Mouse (Mus musculus) megakaryocyte, embryonic 14.5 days (primary cell): ENCODE measurements around the gene Rab31. TPM values are rescaled to one million over a fixed set of nuclear protein-coding genes. Genes with fewer than 3 reads are reported as not detected.

ENCODE experiments used
- H3K27me3 ChIP-seq: replicated peaks from 2 replicates; pipeline ENCODE3; 2012; ENCODE audit warnings: inconsistent platforms
- H3K36me3 ChIP-seq: replicated peaks from 2 replicates; pipeline ENCODE3; 2012; ENCODE audit warnings: low read length, inconsistent platforms, mixed read lengths
- H3K4me1 ChIP-seq: 2 replicates; pipeline ENCODE4 v1.6.1; 2012; ENCODE audit warnings: inconsistent platforms
- H3K4me3 ChIP-seq: replicated peaks from 2 replicates; pipeline ENCODE3; 2012; ENCODE audit warnings: moderate library complexity, mild to moderate bottlenecking, inconsistent platforms
- H3K9me3 ChIP-seq: 2 replicates; pipeline ENCODE4 v1.6.1; 2012; ENCODE audit warnings: inconsistent platforms
- FLI1 ChIP-seq: IDR thresholded peaks from 2 replicates; pipeline ENCODE4 v1.6.1; 2012; ENCODE audit warnings: low read length, inconsistent platforms, mixed read lengths
- GATA1 ChIP-seq: IDR thresholded peaks from 3 replicates; pipeline ENCODE4 v1.6.1; 2012; ENCODE audit warnings: mixed read lengths, low read length, inconsistent platforms, borderline replicate concordance
- polyA plus RNA-seq: library from polyadenylated mRNA; stranded (reverse); fragments of >175 nt; gene quantifications from 2 replicates; pipeline ENCODE4 v1.2.3, GENCODE M21; 2012; ENCODE audit warnings: low replicate concordance; ENCODE audit not compliant: insufficient read depth

The Rab31 gene
- polyA plus RNA-seq, 1 experiment: 2.8 TPM

GRCm38 (mm10) chr17:65742245-65742905 is 30.2 kb downstream of the Rab31 start:
- peaks cover 38% of the 10 kb centered on the region for H3K4me1 ChIP-seq
- TF ChIP-seq FLI1 (no peak), GATA1 (no peak)
- no peak overlapping the region for H3K4me3 ChIP-seq
- peaks cover 29% of the 10 kb centered on the region for H3K36me3 ChIP-seq
- peaks cover 32% of the 10 kb centered on the region for H3K9me3 ChIP-seq
- no peaks in the 10 kb centered on the region for H3K27me3 ChIP-seq

- H3K9me3 ChIP-seq: peaks cover 29% of the 10 kb centered on the region
- no peak for TF ChIP-seq GATA1
- H3K27me3 ChIP-seq: no peaks in the 10 kb centered on the region
- no peak overlapping the region for H3K4me3 ChIP-seq
- peaks cover 29% of the 10 kb centered on the region for H3K36me3 ChIP-seq
- H3K4me1 ChIP-seq: peaks cover 46% of the 10 kb centered on the region
These were observed 31.0 kb downstream of the Rab31 start for GRCm38 (mm10) chr17:65741565-65741964.

- peaks cover 24% of the 10 kb centered on the region for H3K9me3 ChIP-seq
- no peak for TF ChIP-seq GATA1
- TF ChIP-seq FLI1: no peak
- H3K36me3 ChIP-seq: peaks cover 18% of the 10 kb centered on the region
- no peaks in the 10 kb centered on the region for H3K27me3 ChIP-seq
- peak overlapping the region; percentile 39 for H3K4me3 ChIP-seq
- peaks cover 52% of the 10 kb centered on the region for H3K4me1 ChIP-seq
These were observed 32.5 kb downstream of the Rab31 start for GRCm38 (mm10) chr17:65739874-65740725.

- peaks cover 68% of the 10 kb centered on the region for H3K4me1 ChIP-seq
These were observed 34.9 kb downstream of the Rab31 start for GRCm38 (mm10) chr17:65737622-65738021.

GRCm38 (mm10) chr17:65737175-65737574 is 35.4 kb downstream of the Rab31 start:
- no peaks in the 10 kb centered on the region for H3K27me3 ChIP-seq
- peak overlapping the region; percentile 54 for H3K4me3 ChIP-seq
- TF ChIP-seq GATA1 (no peak), FLI1 (no peak)
- H3K9me3 ChIP-seq: peaks cover 5% of the 10 kb centered on the region
- peaks cover 2% of the 10 kb centered on the region for H3K36me3 ChIP-seq
- peaks cover 72% of the 10 kb centered on the region for H3K4me1 ChIP-seq

More at GRCm38 (mm10) chr17:65737622-65738021, 34.9 kb downstream of the Rab31 start:
- TF ChIP-seq GATA1 (no peak), FLI1 (no peak)
- peaks cover 5% of the 10 kb centered on the region for H3K9me3 ChIP-seq
- peaks cover 2% of the 10 kb centered on the region for H3K36me3 ChIP-seq
- no peaks in the 10 kb centered on the region for H3K27me3 ChIP-seq
- peak overlapping the region; percentile 15 for H3K4me3 ChIP-seq

- H3K9me3 ChIP-seq: 0 out of 2 replicates have a peak, but pooled peaks cover 2% of the 10 kb centered on the region
- no peaks in the 10 kb centered on the region for H3K27me3 ChIP-seq
- TF ChIP-seq GATA1: no peak
- TF ChIP-seq FLI1: no peak
- peaks cover 81% of the 10 kb centered on the region for H3K4me1 ChIP-seq
- H3K4me3 ChIP-seq: no peak overlapping the region
- H3K36me3 ChIP-seq: peaks cover 4% of the 10 kb centered on the region
These were observed 37.5 kb downstream of the Rab31 start for GRCm38 (mm10) chr17:65735088-65735487.

GRCm38 (mm10) chr17:65732666-65733065 is 39.9 kb downstream of the Rab31 start:
- TF ChIP-seq GATA1 (no peak), FLI1 (no peak)
- Histone ChIP-seq H3K4me3 (no peak overlapping the region), H3K27me3 (no peaks in the 10 kb centered on the region), H3K4me1 (peaks cover 76% of the 10 kb centered on the region), H3K36me3 (peaks cover 2% of the 10 kb centered on the region), H3K9me3 (0 out of 2 replicates have a peak, but pooled peaks cover 2% of the 10 kb centered on the region)

GRCm38 (mm10) chr17:65731710-65732109 is 40.8 kb downstream of the Rab31 start:
- Histone ChIP-seq H3K4me3 (no peak overlapping the region), H3K36me3 (peaks cover 2% of the 10 kb centered on the region), H3K27me3 (no peaks in the 10 kb centered on the region), H3K9me3 (0 out of 2 replicates have a peak, but pooled peaks cover 2% of the 10 kb centered on the region), H3K4me1 (peaks cover 67% of the 10 kb centered on the region)
- no peak for TF ChIP-seq GATA1
- TF ChIP-seq FLI1: no peak

GRCm38 (mm10) chr17:65729945-65730741 is 42.4 kb downstream of the Rab31 start:
- H3K4me3 ChIP-seq: peak overlapping the region; percentile 74
- peaks cover 2% of the 10 kb centered on the region for H3K36me3 ChIP-seq
- H3K9me3 ChIP-seq: 0 out of 2 replicates have a peak, but pooled peaks cover 2% of the 10 kb centered on the region
- peaks cover 55% of the 10 kb centered on the region for H3K4me1 ChIP-seq
- no peak for TF ChIP-seq FLI1
- no peak for TF ChIP-seq GATA1
- no peaks in the 10 kb centered on the region for H3K27me3 ChIP-seq
